Mouse (Mus musculus): ENCODE data around the gene Lrrc4. TPM values are rescaled to one million over a fixed set of nuclear protein-coding genes. Genes with fewer than 3 reads are reported as not detected.

Lrrc4 gene
- polyA plus RNA-seq, 1 experiment, result 0.83 TPM

- Histone ChIP-seq H3K4me1 (ENCODE audit: control insufficient read depth, insufficient read depth, insufficient read length, low read length) (peaks cover 3% of the 10 kb centered on the region), H3K4me3 (ENCODE audit: insufficient read depth, low read depth, low read length) (no peak overlapping the region), H3K27ac (replicated peaks; ENCODE audit: low read depth, low read length) (no peak overlapping the region)
These were observed 198.4 kb downstream of the Lrrc4 start for GRCm38 (mm10) chr6:28633120-28633519.

DNA sequence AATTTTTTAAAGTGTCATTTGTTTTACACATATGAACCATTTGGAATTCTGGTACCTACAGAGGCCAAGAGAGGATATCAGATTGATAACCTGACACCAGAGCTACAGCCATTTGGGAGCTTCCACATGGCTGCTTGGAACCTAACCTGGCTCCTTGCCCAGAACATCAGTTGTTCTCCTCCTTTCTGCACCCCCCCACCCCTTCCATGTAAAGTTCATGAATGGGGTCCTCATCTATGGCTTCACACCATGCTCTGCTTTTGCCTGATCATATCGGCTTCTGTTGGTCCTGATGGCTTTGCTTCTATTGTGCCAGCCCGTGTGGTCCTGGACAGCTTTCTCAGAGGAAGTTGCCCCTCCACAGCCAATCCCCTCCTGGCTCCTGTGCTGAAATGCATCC, 200.6 kb downstream of the Lrrc4 start:
- Histone ChIP-seq H3K27ac (replicated peaks; ENCODE audit: low read depth, low read length) (no peak overlapping the region), H3K4me3 (ENCODE audit: insufficient read depth, low read depth, low read length) (no peak overlapping the region), H3K4me1 (ENCODE audit: control insufficient read depth, insufficient read depth, insufficient read length, low read length) (peaks cover 3% of the 10 kb centered on the region)

- Histone ChIP-seq H3K27ac (replicated peaks; ENCODE audit: low read depth, low read length) (no peak overlapping the region), H3K4me1 (ENCODE audit: control insufficient read depth, insufficient read depth, insufficient read length, low read length) (no peaks in the 10 kb centered on the region; the same call in 1 of the 2 replicates), H3K4me3 (ENCODE audit: insufficient read depth, low read depth, low read length) (no peak overlapping the region)
These were observed 201.7 kb downstream of the Lrrc4 start for GRCm38 (mm10) chr6:28629866-28630265.

GRCm38 (mm10) chr6:28628408-28628807, 203.1 kb downstream of the Lrrc4 start:
- no peak overlapping the region for H3K4me3 ChIP-seq (ENCODE audit: insufficient read depth, low read depth, low read length)
- H3K4me1 ChIP-seq (ENCODE audit: control insufficient read depth, insufficient read depth, insufficient read length, low read length), result no peaks in the 10 kb centered on the region; the same call in 1 of the 2 replicates
- H3K27ac ChIP-seq (replicated peaks; ENCODE audit: low read depth, low read length), result no peak overlapping the region

DNA sequence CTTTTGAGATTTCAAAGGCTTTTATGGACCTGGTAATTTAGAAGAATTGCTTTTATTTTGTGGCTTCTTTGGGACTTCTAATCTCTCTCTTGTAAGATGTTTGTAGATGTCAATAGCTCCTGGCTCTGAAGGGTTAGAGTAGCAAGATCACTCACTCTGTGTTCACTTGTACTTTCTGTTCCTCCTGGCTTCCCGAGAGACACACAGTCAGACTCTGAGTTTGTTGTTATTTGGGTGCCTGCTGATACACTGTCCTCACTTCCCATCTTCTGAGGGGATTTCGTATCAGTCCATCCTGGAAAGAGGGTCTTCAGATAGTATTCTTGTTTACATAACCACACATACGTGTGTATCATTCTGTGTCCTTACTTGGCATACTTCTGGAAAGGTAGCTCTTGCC, 208.6 kb downstream of the Lrrc4 start:
- Histone ChIP-seq H3K4me1 (ENCODE audit: control insufficient read depth, insufficient read depth, insufficient read length, low read length) (peaks cover 9% of the 10 kb centered on the region), H3K27ac (replicated peaks; ENCODE audit: low read depth, low read length) (no peak overlapping the region), H3K4me3 (ENCODE audit: insufficient read depth, low read depth, low read length) (no peak overlapping the region)

DNA sequence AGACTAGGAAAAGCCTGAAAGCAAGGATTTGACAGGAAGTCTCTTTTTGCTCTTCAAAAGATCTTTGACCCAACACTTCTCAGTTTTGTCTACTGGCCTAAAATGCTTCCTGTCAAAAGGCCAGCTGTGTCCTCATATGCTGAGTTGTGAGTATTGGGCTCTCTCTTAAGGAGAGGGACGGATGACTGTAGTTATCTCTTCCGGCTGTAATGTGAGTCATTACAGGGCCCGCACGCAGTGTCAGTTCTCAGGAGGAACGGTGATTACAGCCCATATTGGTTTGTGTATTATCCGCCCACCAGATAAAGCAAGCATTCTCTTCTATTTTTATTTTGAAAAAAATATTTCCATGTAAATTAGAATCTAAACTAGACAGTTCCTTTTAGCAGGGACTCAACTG, 209.0 kb downstream of the Lrrc4 start:
- Histone ChIP-seq H3K4me1 (ENCODE audit: control insufficient read depth, insufficient read depth, insufficient read length, low read length) (peaks cover 10% of the 10 kb centered on the region), H3K27ac (replicated peaks; ENCODE audit: low read depth, low read length) (no peak overlapping the region), H3K4me3 (ENCODE audit: insufficient read depth, low read depth, low read length) (no peak overlapping the region)

DNA sequence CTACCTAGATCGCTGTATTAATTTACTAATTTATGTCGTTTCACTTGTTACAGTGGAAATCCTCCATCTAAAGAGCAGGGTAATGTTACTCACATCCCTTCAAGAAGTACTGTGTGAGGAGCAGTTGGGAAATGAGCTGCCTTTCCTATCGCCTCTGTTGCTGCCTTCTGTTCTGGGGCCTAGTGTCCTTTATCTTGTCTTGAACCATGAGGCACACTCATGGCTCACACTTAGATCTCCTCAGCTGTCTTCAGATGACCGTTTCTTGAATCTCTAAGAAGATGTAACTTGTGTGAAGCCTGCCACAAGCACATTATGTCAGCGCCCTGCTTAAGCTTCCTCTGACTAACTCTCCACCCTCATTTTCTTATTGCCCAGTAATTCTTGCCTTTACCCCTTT, 209.6 kb downstream of the Lrrc4 start:
- Histone ChIP-seq H3K27ac (replicated peaks; ENCODE audit: low read depth, low read length) (0 out of 2 replicates have a peak overlapping the region, but pooled peaks have one; percentile 19), H3K4me1 (ENCODE audit: control insufficient read depth, insufficient read depth, insufficient read length, low read length) (peaks cover 10% of the 10 kb centered on the region), H3K4me3 (ENCODE audit: insufficient read depth, low read depth, low read length) (no peak overlapping the region)

DNA sequence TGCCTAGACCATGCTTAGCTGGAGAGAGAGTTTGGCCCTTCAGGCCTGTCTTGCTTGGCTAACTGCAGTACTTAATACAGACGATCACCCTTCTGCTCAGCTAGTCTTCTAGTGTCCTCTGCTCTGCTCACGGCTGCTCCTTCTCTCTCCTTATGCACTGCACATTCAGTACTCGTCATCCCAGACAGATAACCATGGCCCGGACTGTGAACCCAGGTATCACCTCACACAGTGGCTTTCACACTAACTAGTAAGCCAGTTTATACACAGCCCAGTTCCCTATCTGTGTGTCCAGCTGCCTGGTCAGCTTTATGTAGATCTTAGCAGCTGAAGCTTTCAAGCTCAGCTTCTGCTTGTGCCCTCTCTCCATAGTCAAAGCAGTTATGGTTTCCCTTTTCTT, 210.1 kb downstream of the Lrrc4 start:
- H3K27ac ChIP-seq (replicated peaks; ENCODE audit: low read depth, low read length), result no peak overlapping the region

DNA sequence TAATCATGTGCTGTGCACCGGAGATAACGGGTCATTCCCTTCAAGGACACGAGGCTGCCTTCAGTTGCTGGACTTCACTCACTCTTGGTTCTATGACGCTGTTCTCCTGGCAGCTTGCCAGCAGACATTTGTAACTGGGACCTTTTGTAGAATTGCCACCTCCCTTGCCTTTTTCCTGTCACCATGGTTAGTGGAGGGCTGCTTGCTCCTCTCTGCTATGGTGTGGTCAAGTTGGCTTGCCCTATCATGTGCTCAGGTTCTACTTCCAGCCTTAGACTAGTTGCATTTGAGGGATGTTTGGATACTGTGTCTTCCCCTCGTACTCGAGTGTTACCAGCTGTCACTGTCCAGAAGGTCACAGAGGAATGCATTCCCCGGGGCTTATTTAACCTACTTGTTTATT, 212.8 kb downstream of the Lrrc4 start:
- Histone ChIP-seq H3K4me3 (ENCODE audit: insufficient read depth, low read depth, low read length) (no peak overlapping the region), H3K27ac (replicated peaks; ENCODE audit: low read depth, low read length) (no peak overlapping the region), H3K4me1 (ENCODE audit: control insufficient read depth, insufficient read depth, insufficient read length, low read length) (peaks cover 12% of the 10 kb centered on the region)

More for the DNA sequence above, 210.1 kb downstream of the Lrrc4 start:
- Histone ChIP-seq H3K4me1 (ENCODE audit: control insufficient read depth, insufficient read depth, insufficient read length, low read length) (peaks cover 10% of the 10 kb centered on the region), H3K4me3 (ENCODE audit: insufficient read depth, low read depth, low read length) (no peak overlapping the region)

DNA sequence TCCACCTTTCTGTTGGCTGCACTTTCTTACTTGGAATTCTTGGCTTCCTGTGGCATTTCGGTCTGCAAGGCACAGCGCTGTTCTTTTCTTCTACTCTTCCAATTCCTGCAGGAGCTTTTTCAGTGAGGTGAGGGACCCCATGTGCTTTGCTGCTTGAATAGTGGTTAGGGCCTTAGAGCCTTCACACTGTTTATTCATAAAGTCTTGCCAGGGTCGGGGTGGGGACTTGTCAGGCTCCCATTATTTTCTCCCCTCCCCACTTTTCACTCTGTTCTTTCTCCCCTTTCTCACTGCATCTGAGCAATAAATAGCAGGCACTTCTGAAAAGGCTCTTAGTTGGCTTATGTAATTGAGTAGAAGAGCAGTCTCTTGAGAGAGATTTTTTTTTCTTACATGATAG, 213.2 kb downstream of the Lrrc4 start:
- Histone ChIP-seq H3K4me3 (ENCODE audit: insufficient read depth, low read depth, low read length) (no peak overlapping the region), H3K4me1 (ENCODE audit: control insufficient read depth, insufficient read depth, insufficient read length, low read length) (peaks cover 12% of the 10 kb centered on the region), H3K27ac (replicated peaks; ENCODE audit: low read depth, low read length) (no peak overlapping the region)

DNA sequence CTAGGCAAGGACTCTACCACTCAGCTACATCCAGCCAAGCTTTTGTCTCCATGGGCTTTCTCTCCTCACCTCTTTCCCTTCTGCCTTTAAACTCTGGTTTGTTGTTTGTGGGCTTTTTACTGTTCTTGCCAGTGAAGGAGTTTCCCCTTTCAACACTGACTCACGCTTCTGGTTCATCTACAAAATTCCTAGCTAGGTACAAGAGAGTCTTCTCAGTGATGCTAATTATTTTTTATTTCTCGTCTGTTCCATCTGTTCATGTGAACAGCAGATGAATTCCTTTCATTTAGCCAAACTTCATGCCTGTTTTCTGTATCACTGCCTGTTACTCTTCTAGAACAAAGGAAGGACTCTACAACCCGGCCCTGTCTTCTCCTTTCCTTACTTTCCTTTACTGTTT, 215.6 kb downstream of the Lrrc4 start:
- H3K27ac ChIP-seq (replicated peaks; ENCODE audit: low read depth, low read length), result no peak overlapping the region
- H3K4me3 ChIP-seq (ENCODE audit: insufficient read depth, low read depth, low read length), result no peak overlapping the region
- H3K4me1 ChIP-seq (ENCODE audit: control insufficient read depth, insufficient read depth, insufficient read length, low read length), result peaks cover 12% of the 10 kb centered on the region

DNA sequence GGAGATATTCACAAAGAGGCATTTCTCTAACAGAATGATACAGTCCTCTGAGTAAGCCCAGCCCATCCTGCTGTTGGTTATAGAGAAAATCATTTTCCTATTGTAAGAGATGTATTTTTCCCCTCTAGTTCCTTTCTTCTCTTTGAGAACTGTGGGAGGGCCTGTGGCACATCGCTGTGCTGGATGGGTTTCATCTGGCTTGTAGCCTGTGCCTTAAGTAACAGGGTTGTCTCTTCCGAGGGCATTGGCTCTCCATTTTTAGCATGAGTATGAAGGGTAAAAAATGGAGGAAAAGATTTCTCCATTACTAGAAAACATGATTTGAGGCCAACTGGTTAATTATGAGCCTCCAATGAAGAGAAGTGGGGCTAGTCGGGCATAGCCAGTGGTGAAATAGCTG, 216.1 kb downstream of the Lrrc4 start:
- Histone ChIP-seq H3K4me1 (ENCODE audit: control insufficient read depth, insufficient read depth, insufficient read length, low read length) (peaks cover 12% of the 10 kb centered on the region), H3K27ac (replicated peaks; ENCODE audit: low read depth, low read length) (no peak overlapping the region)

GRCm38 (mm10) chr6:28614856-28615255, 216.7 kb downstream of the Lrrc4 start:
- H3K4me1 ChIP-seq (ENCODE audit: control insufficient read depth, insufficient read depth, insufficient read length, low read length), result peaks cover 12% of the 10 kb centered on the region
- H3K27ac ChIP-seq (replicated peaks; ENCODE audit: low read depth, low read length), result no peak overlapping the region
- no peak overlapping the region for H3K4me3 ChIP-seq (ENCODE audit: insufficient read depth, low read depth, low read length)

More for the DNA sequence above, 216.1 kb downstream of the Lrrc4 start:
- H3K4me3 ChIP-seq (ENCODE audit: insufficient read depth, low read depth, low read length), result no peak overlapping the region

GRCm38 (mm10) chr6:28613441-28613840, 218.1 kb downstream of the Lrrc4 start:
- Histone ChIP-seq H3K4me3 (ENCODE audit: insufficient read depth, low read depth, low read length) (no peak overlapping the region), H3K4me1 (ENCODE audit: control insufficient read depth, insufficient read depth, insufficient read length, low read length) (peaks cover 7% of the 10 kb centered on the region; the same call in 1 of the 2 replicates), H3K27ac (replicated peaks; ENCODE audit: low read depth, low read length) (no peak overlapping the region)

Measured in brown adipose tissue, adult 24 weeks (tissue).